Mouse (Mus musculus): Measurements from ENCODE around the gene Gm10260. TPM values are rescaled to one million over a fixed set of nuclear protein-coding genes. Genes with fewer than 3 reads are reported as not detected.

The Gm10260 gene
- 100 to 1,000 TPM in 1 of 2 experiments, 10 to 100 TPM in 1; 80.3 to 112 TPM for total RNA-seq (2021)
- long read RNA-seq, experiment 1, partial matches to known transcripts: 0 of 1 reads
- long read RNA-seq, experiment 1, other reads (novel, unspliced or antisense): 0 of 1 reads
- long read RNA-seq, experiment 2: 0 reads

GRCm38 (mm10) chr13:97760532-97760931 lies at the start of gene Gm10260:
TSS of gene Gm10260 (minus strand) at chr13:97760632.
- intact Hi-C loops (cut with DNase I): no loop called here
- DNase-seq: no peak

GRCm38 (mm10) chr13:97809828-97810227 lies 49.4 kb upstream of the Gm10260 start:
- DNase-seq: no peak
- intact Hi-C loops (cut with DNase I): no loop called here

GRCm38 (mm10) chr13:97805907-97806306 lies 45.5 kb upstream of the Gm10260 start:
- intact Hi-C loops (cut with DNase I): no loop called here

GRCm38 (mm10) chr13:97802386-97802785 lies 42.0 kb upstream of the Gm10260 start:
- intact Hi-C loops (cut with DNase I): no loop called here
- no peak for DNase-seq

More at GRCm38 (mm10) chr13:97805907-97806306, 45.5 kb upstream of the Gm10260 start:
- DNase-seq: no peak

- intact Hi-C loops (cut with DNase I): no loop called here
- no peak for DNase-seq
Measured at GRCm38 (mm10) chr13:97797462-97797861, 37.0 kb upstream of the Gm10260 start.

- intact Hi-C loops (cut with DNase I): no loop called here
- no peak for DNase-seq
Measured at GRCm38 (mm10) chr13:97794780-97795179, 34.3 kb upstream of the Gm10260 start.

GRCm38 (mm10) chr13:97793932-97794331 lies 33.5 kb upstream of the Gm10260 start:
- DNase-seq: no peak
- intact Hi-C loops (cut with DNase I): no loop called here

- intact Hi-C loops (cut with DNase I): no loop called here
- DNase-seq: no peak
Measured at GRCm38 (mm10) chr13:97791664-97792063, 31.2 kb upstream of the Gm10260 start.

- intact Hi-C loops (cut with DNase I): no loop called here
- DNase-seq: no peak
Measured at GRCm38 (mm10) chr13:97789782-97790450, 29.5 kb upstream of the Gm10260 start.

- intact Hi-C loops (cut with DNase I): no loop called here
- DNase-seq: no peak
Measured at GRCm38 (mm10) chr13:97785167-97785835, 24.9 kb upstream of the Gm10260 start.

GRCm38 (mm10) chr13:97783423-97784143 lies 23.2 kb upstream of the Gm10260 start:
- no peak for DNase-seq
- intact Hi-C loops (cut with DNase I): no loop called here

- no peak for DNase-seq
- intact Hi-C loops (cut with DNase I): no loop called here
Measured at GRCm38 (mm10) chr13:97782063-97782462, 21.6 kb upstream of the Gm10260 start.

- no peak for DNase-seq
- intact Hi-C loops (cut with DNase I): no loop called here
Measured at GRCm38 (mm10) chr13:97781637-97782036, 21.2 kb upstream of the Gm10260 start.

GRCm38 (mm10) chr13:97780556-97780955 lies 20.1 kb upstream of the Gm10260 start:
- intact Hi-C loops (cut with DNase I): no loop called here
- no peak for DNase-seq

GRCm38 (mm10) chr13:97779657-97780445 lies 19.4 kb upstream of the Gm10260 start:
- no peak for DNase-seq
- intact Hi-C loops (cut with DNase I): no loop called here

- intact Hi-C loops (cut with DNase I): no loop called here
- no peak for DNase-seq
Measured at GRCm38 (mm10) chr13:97778698-97779194, 18.3 kb upstream of the Gm10260 start.

GRCm38 (mm10) chr13:97777667-97778066 lies 17.2 kb upstream of the Gm10260 start:
- intact Hi-C loops (cut with DNase I): no loop called here
- no peak for DNase-seq

- intact Hi-C loops (cut with DNase I): no loop called here
- peak; percentile 32 to 48 for DNase-seq
Measured at GRCm38 (mm10) chr13:97776702-97777101, 16.3 kb upstream of the Gm10260 start.

- no peak for DNase-seq
- intact Hi-C loops (cut with DNase I): no loop called here
Measured at GRCm38 (mm10) chr13:97775907-97776306, 15.5 kb upstream of the Gm10260 start.

GRCm38 (mm10) chr13:97774740-97775425 lies 14.5 kb upstream of the Gm10260 start:
- DNase-seq: peak; percentile 68 to 78
- intact Hi-C loops (cut with DNase I): no loop called here

All from gastrocnemius, postnatal 36 days (tissue).